Mouse (Mus musculus) B cell, adult 2 months (primary cell): ENCODE results near the gene Pex14.
A peak's percentile ranks its signal among the peaks of the same experiment; 100 is the strongest.
"Not testable (repeated sequence)": the region's sequence is repeated elsewhere in the genome, so short reads cannot be mapped to it uniquely, and the experiment has no call there.

Experiments
- DNase-seq, 2 experiments: peaks; one replicate each; pipeline ENCODE4 v3.0.0; 2022

The Pex14 gene

GRCm38 (mm10) chr4:149099369-149100017 lies at the start of gene Pex14:
Gene Pex14 (minus strand): TSS chr4:149099876.
- DNase-seq, result peak; percentile 84 to 86

- DNase-seq, result no peak
Observed at GRCm38 (mm10) chr4:149149196-149149595, 49.5 kb upstream of the Pex14 start.

- no peak for DNase-seq
Observed at GRCm38 (mm10) chr4:149148084-149148483, 48.4 kb upstream of the Pex14 start.

- no peak for DNase-seq
Observed at GRCm38 (mm10) chr4:149147528-149147927, 47.9 kb upstream of the Pex14 start.

- DNase-seq, result no peak
Observed at GRCm38 (mm10) chr4:149145151-149145550, 45.5 kb upstream of the Pex14 start.

- peak; percentile 86 to 87 for DNase-seq
Observed at GRCm38 (mm10) chr4:149144459-149144858, 44.8 kb upstream of the Pex14 start.

- DNase-seq, result no peak
Observed at GRCm38 (mm10) chr4:149143594-149143993, 43.9 kb upstream of the Pex14 start.

GRCm38 (mm10) chr4:149138515-149138914 lies 38.8 kb upstream of the Pex14 start:
- DNase-seq, result no peak

- DNase-seq, result peak; percentile 93 to 95
Observed at GRCm38 (mm10) chr4:149136982-149137770, 37.5 kb upstream of the Pex14 start, which contains the start of gene Cenps. Gene Cenps (minus strand): TSS chr4:149137629.

GRCm38 (mm10) chr4:149136116-149136850 lies 36.6 kb upstream of the Pex14 start:
- no peak for DNase-seq

GRCm38 (mm10) chr4:149133395-149133794 lies 33.7 kb upstream of the Pex14 start:
- DNase-seq, result no peak

GRCm38 (mm10) chr4:149131789-149132565 lies 32.3 kb upstream of the Pex14 start:
- DNase-seq, result peak; percentile 74 to 75

GRCm38 (mm10) chr4:149131021-149131752 lies 31.5 kb upstream of the Pex14 start:
- DNase-seq, result peak; percentile 52 to 55

GRCm38 (mm10) chr4:149128467-149128866 lies 28.8 kb upstream of the Pex14 start:
- no peak for DNase-seq

GRCm38 (mm10) chr4:149126663-149127062 lies 27.0 kb upstream of the Pex14 start, which contains the start of gene Cort:
Gene Cort (minus strand): TSS chr4:149126763.
- no peak for DNase-seq

GRCm38 (mm10) chr4:149126115-149126509 lies 26.4 kb upstream of the Pex14 start:
- no peak for DNase-seq

- DNase-seq, result no peak
Observed at GRCm38 (mm10) chr4:149125341-149126114, 25.9 kb upstream of the Pex14 start.

GRCm38 (mm10) chr4:149123432-149123831 lies 23.8 kb upstream of the Pex14 start:
- DNase-seq, result no peak

- DNase-seq, result not testable (repeated sequence)
Observed at GRCm38 (mm10) chr4:149119978-149120562, 20.4 kb upstream of the Pex14 start.

- DNase-seq, result peak; percentile 93 to 95
Observed at GRCm38 (mm10) chr4:149103875-149104561, 4.3 kb upstream of the Pex14 start, which contains the start of gene Dffa. Gene Dffa (plus strand): TSS chr4:149104146.
